Mouse (Mus musculus): ENCODE measurements around the gene Josd2.

DNA sequence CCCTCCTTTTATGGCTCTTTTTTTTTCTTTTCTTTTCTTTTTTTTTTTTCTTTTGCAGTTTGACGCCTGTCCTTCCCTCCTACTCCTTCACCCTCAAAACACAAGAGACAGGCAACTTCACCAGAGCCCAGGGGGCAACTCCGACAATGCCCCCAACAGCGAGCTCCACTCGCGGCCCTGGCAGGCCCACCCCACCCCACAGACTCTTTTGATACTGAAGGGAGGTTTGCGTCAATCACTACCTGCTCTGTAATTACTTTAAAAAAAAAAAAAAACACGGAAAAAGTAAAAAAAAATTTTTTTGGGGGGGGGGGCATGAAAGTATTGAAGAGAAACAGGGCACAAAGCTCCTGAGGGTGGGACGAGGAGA lies 4.7 kb upstream of the Josd2 start:
- TF ChIP-seq POLR2A (IDR thresholded peaks at IDR 0.05; ENCODE audit: low read depth, low read length) (no peak), CTCF (conservative IDR thresholded peaks at IDR 0.05; ENCODE audit: insufficient read depth, insufficient read length, low read depth, low read length) (no peak)
